Mouse (Mus musculus): ENCODE data around the gene Agrp. TPM values are rescaled to one million over a fixed set of nuclear protein-coding genes. Genes with fewer than 3 reads are reported as not detected.

Gene Agrp
- total and polyA plus RNA-seq, 3 experiments = 0.63 TPM; not detected in 2

- TF ChIP-seq UBTF (IDR thresholded peaks at IDR 0.05; ENCODE audit: borderline replicate concordance, insufficient read depth, low read depth, low read length) (no peak), ZKSCAN1 (IDR thresholded peaks at IDR 0.05; ENCODE audit: low read depth, low read length) (no peak), GATA1 (IDR thresholded peaks at IDR 0.05; ENCODE audit: low read depth, low read length) (no peak), ELF1 (IDR thresholded peaks at IDR 0.05; ENCODE audit: low read depth, low read length) (0 out of 2 replicates have a peak, but pooled peaks have one; percentile 33), MXI1 (IDR thresholded peaks at IDR 0.05; ENCODE audit: low read depth, low read length) (peak; percentile 88)
These were observed 903 bp downstream of the Agrp start, which contains the start of gene Ctcf (continued) for GRCm38 (mm10) chr8:105636018-105636962.

GRCm38 (mm10) chr8:105635481-105635880 is 1.7 kb downstream of the Agrp start:
- Histone ChIP-seq H3K4me3 (ENCODE audit: control insufficient read depth in 1 of 2, insufficient read depth in 1 of 2, low read depth in 2 of 2, low read length in 2 of 2) (peak overlapping the region; percentile 77 to 78), H3K4me1 (ENCODE audit: control insufficient read depth in 1 of 2, insufficient read depth in 2 of 2, low read length in 2 of 2) (peaks cover 2 to 14% of the 10 kb centered on the region in 2 experiments; a peak in 2 of 4 replicates)
- no peak for DNase-seq (ENCODE audit: low read depth, low spot score)

GRCm38 (mm10) chr8:105634771-105635458 is 2.3 kb downstream of the Agrp start:
- no peaks in the 10 kb centered on the region for H3K9me3 ChIP-seq (replicated peaks; ENCODE audit: insufficient read depth, low read length)
- no peak overlapping the region for H3K27ac ChIP-seq (ENCODE audit: control insufficient read depth, low read depth, low read length)
- peaks cover 39% of the 10 kb centered on the region for H3K79me2 ChIP-seq (ENCODE audit: control insufficient read depth, insufficient read depth, low read length, poor library complexity)
- peak overlapping the region; percentile 85 for H3K9ac ChIP-seq (ENCODE audit: control insufficient read depth, low read depth, low read length, poor library complexity, severe bottlenecking)
- peaks cover 0 to 28% of the 10 kb centered on the region in 2 experiments; a peak in 3 of 4 replicates for H3K36me3 ChIP-seq (ENCODE audit: control insufficient read depth in 1 of 2, insufficient read depth in 2 of 2, low read length in 2 of 2)
- TF ChIP-seq TBP (IDR thresholded peaks at IDR 0.05; ENCODE audit: low read depth, low read length) = no peak
- TF ChIP-seq USF2 (IDR thresholded peaks at IDR 0.05; ENCODE audit: borderline replicate concordance in 1 of 2, insufficient read depth in 1 of 2, low read depth in 1 of 2, low read length in 2 of 2) = no peak
- DNase-seq (ENCODE audit: low read depth, low spot score) = no peak
- no peaks in the 10 kb centered on the region for H3K27me3 ChIP-seq (ENCODE audit: control insufficient read depth in 1 of 2, insufficient read depth in 2 of 2, low read length in 2 of 2)
- H3K4me3 ChIP-seq (ENCODE audit: control insufficient read depth in 1 of 2, insufficient read depth in 1 of 2, low read depth in 2 of 2, low read length in 2 of 2) = peak overlapping the region in 1 of 2 experiments; percentile 77; a peak in 3 of 4 replicates
- peaks cover 2 to 14% of the 10 kb centered on the region in 2 experiments; a peak in 2 of 4 replicates for H3K4me1 ChIP-seq (ENCODE audit: control insufficient read depth in 1 of 2, insufficient read depth in 2 of 2, low read length in 2 of 2)

More at GRCm38 (mm10) chr8:105635481-105635880, 1.7 kb downstream of the Agrp start:
- TF ChIP-seq MEF2A (IDR thresholded peaks at IDR 0.05; ENCODE audit: extremely low read depth, insufficient replicate concordance, low read depth, low read length, poor library complexity, severe bottlenecking) (no peak), CHD2 (IDR thresholded peaks at IDR 0.05; ENCODE audit: low read length) (no peak), ELF1 (IDR thresholded peaks at IDR 0.05; ENCODE audit: low read depth, low read length) (no peak), USF2 (IDR thresholded peaks at IDR 0.05; ENCODE audit: borderline replicate concordance in 1 of 2, insufficient read depth in 1 of 2, low read depth in 1 of 2, low read length in 2 of 2) (no peak), MXI1 (IDR thresholded peaks at IDR 0.05; ENCODE audit: low read depth, low read length) (no peak), POLR2AphosphoS2 (IDR thresholded peaks at IDR 0.05; ENCODE audit: low read length) (no peak), E2F4 (IDR thresholded peaks at IDR 0.05; ENCODE audit: borderline replicate concordance, low read depth, low read length) (no peak), ZC3H11A (IDR thresholded peaks at IDR 0.05; ENCODE audit: low read depth, low read length) (no peak), UBTF (IDR thresholded peaks at IDR 0.05; ENCODE audit: borderline replicate concordance, insufficient read depth, low read depth, low read length) (no peak), ZMIZ1 (IDR thresholded peaks at IDR 0.05; ENCODE audit: low read depth, low read length) (no peak), CHD1 (IDR thresholded peaks at IDR 0.05; ENCODE audit: low read depth, low read length) (no peak)
- H3K9ac ChIP-seq (ENCODE audit: control insufficient read depth, low read depth, low read length, poor library complexity, severe bottlenecking) = peak overlapping the region; percentile 85
- no peaks in the 10 kb centered on the region for H3K27me3 ChIP-seq (ENCODE audit: control insufficient read depth in 1 of 2, insufficient read depth in 2 of 2, low read length in 2 of 2)
- H3K9me3 ChIP-seq (replicated peaks; ENCODE audit: insufficient read depth, low read length) = no peaks in the 10 kb centered on the region
- peak overlapping the region; percentile 60 for H3K27ac ChIP-seq (ENCODE audit: control insufficient read depth, low read depth, low read length)
- H3K36me3 ChIP-seq (ENCODE audit: control insufficient read depth in 1 of 2, insufficient read depth in 2 of 2, low read length in 2 of 2) = peaks cover 0 to 33% of the 10 kb centered on the region in 2 experiments; a peak in 3 of 4 replicates
- peaks cover 43% of the 10 kb centered on the region for H3K79me2 ChIP-seq (ENCODE audit: control insufficient read depth, insufficient read depth, low read length, poor library complexity)

Data from MEL (cell line).